Mouse (Mus musculus) heart, embryonic 15.5 days (tissue): ENCODE measurements around the gene Cotl1. TPM values are rescaled to one million over a fixed set of nuclear protein-coding genes. Genes with fewer than 3 reads are reported as not detected.

Experiments
- ATAC-seq: fragments of 200-750 bp; cut with Nextera tagmentation; replicated peaks from 2 replicates; pipeline ENCODE4 v1.8.0; 2017; ENCODE audit warnings: low read depth, moderate TSS enrichment; ENCODE audit not compliant: insufficient number of reproducible peaks, insufficient read depth, low FRiP score
- H3K27ac ChIP-seq: fragments of 300-500 bp; sonication (generic); 2 replicates; pipeline ENCODE4 v1.5.1; 2015; ENCODE audit warnings: mild to moderate bottlenecking, inconsistent platforms
- H3K27me3 ChIP-seq: fragments of 300-500 bp; sonication (generic); 2 replicates; pipeline ENCODE4 v1.6.1; 2015; ENCODE audit warnings: inconsistent platforms
- H3K36me3 ChIP-seq: fragments of 300-500 bp; sonication (generic); 2 replicates; pipeline ENCODE4 v1.6.1; 2015; ENCODE audit warnings: mild to moderate bottlenecking, inconsistent platforms
- H3K4me1 ChIP-seq: fragments of 300-500 bp; sonication (generic); replicated peaks from 2 replicates; pipeline ENCODE4 v1.6.1; 2015; ENCODE audit warnings: inconsistent platforms
- H3K4me2 ChIP-seq: fragments of 300-500 bp; sonication (generic); 2 replicates; pipeline ENCODE4 v1.6.1; 2015; ENCODE audit warnings: inconsistent platforms, mild to moderate bottlenecking, moderate library complexity
- H3K4me3 ChIP-seq: fragments of 300-500 bp; sonication (generic); 2 replicates; pipeline ENCODE4 v1.5.1; 2015; ENCODE audit warnings: mild to moderate bottlenecking, inconsistent platforms
- H3K9ac ChIP-seq: fragments of 300-500 bp; sonication (generic); 2 replicates; pipeline ENCODE4 v1.6.1; 2015; ENCODE audit warnings: mild to moderate bottlenecking, inconsistent platforms
- H3K9me3 ChIP-seq: fragments of 300-500 bp; sonication (generic); replicated peaks from 2 replicates; pipeline ENCODE4 v1.6.1; 2016; ENCODE audit warnings: inconsistent platforms
- WGBS: fragments of 180-500 bp; shearing (Covaris S2); methylation state at CpG from one replicate; pipeline ENCODE4 v1.1.7; 2015; ENCODE audit warnings: mixed read lengths; 5-methylcytosine and 5-hydroxymethylcytosine counted together
- polyA plus RNA-seq: library from polyadenylated mRNA; unstranded; fragments of >200 nt; fragmentation: Nextera tagmentation; extraction: Ambion mirVana; gene quantifications from 2 replicates; pipeline ENCODE4 v1.2.1, GENCODE M21; 2015

The Cotl1 gene
- polyA plus RNA-seq, 1 experiment from 2014 or later: 28.7 TPM

- Histone ChIP-seq H3K27ac (no peak overlapping the region), H3K4me3 (no peak overlapping the region), H3K4me1 (peaks cover 21% of the 10 kb centered on the region), H3K9ac (0 out of 2 replicates have a peak overlapping the region, but pooled peaks have one; percentile 17), H3K4me2 (no peak overlapping the region), H3K27me3 (no peaks in the 10 kb centered on the region), H3K36me3 (peaks cover 11% of the 10 kb centered on the region), H3K9me3 (no peaks in the 10 kb centered on the region)
- no peak for ATAC-seq
- 69% methylated on average over 7 of the region's 7 CpGs for WGBS
Observed at GRCm38 (mm10) chr8:119776668-119777245, 63.6 kb downstream of the Cotl1 start.

GRCm38 (mm10) chr8:119765761-119766444 lies 74.4 kb downstream of the Cotl1 start:
- Histone ChIP-seq H3K36me3 (peaks cover 26% of the 10 kb centered on the region), H3K27ac (no peak overlapping the region), H3K9me3 (no peaks in the 10 kb centered on the region), H3K9ac (no peak overlapping the region), H3K4me3 (no peak overlapping the region), H3K4me2 (no peak overlapping the region), H3K4me1 (no peaks in the 10 kb centered on the region), H3K27me3 (no peaks in the 10 kb centered on the region)
- ATAC-seq: no peak
- WGBS: 72% methylated on average over 22 of the region's 22 CpGs

- no peak for ATAC-seq
- Histone ChIP-seq H3K4me1 (no peaks in the 10 kb centered on the region), H3K27ac (no peak overlapping the region), H3K4me2 (no peak overlapping the region), H3K36me3 (peaks cover 25% of the 10 kb centered on the region), H3K27me3 (no peaks in the 10 kb centered on the region), H3K9ac (no peak overlapping the region), H3K4me3 (no peak overlapping the region), H3K9me3 (no peaks in the 10 kb centered on the region)
- WGBS: 87% methylated on average over 10 of the region's 10 CpGs
Observed at GRCm38 (mm10) chr8:119765311-119765710, 75.0 kb downstream of the Cotl1 start.

- no peak overlapping the region for H3K4me2 ChIP-seq
- no peak for ATAC-seq
- H3K9ac ChIP-seq: no peak overlapping the region
- peaks cover 19% of the 10 kb centered on the region; the same call in 1 of the 2 replicates for H3K36me3 ChIP-seq
- no peaks in the 10 kb centered on the region for H3K4me1 ChIP-seq
- 79% methylated on average over 21 of the region's 21 CpGs for WGBS
- H3K4me3 ChIP-seq: no peak overlapping the region
- H3K9me3 ChIP-seq: no peaks in the 10 kb centered on the region
- H3K27ac ChIP-seq: no peak overlapping the region
- H3K27me3 ChIP-seq: no peaks in the 10 kb centered on the region
Observed at GRCm38 (mm10) chr8:119762226-119763220, 77.8 kb downstream of the Cotl1 start.

DNA sequence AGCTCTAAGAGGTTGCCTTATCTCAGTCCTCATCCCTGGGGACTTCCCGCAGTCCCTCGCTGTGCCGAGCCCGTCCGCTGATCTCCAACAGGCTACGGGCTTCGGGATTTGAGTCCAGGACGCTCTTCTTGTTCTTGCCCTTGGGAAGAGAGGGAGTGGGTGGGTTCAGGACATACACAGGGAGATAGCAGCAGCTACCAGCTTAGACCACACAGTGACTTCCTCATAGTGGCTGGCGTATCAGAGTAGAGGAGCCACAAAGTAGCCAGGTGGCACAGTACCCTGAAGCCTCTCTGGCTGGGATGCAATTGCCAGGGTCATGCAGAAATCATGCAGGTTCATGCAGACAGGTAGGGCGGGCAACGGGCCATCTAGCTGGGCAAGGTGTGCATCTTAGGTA lies 78.7 kb downstream of the Cotl1 start:
- Histone ChIP-seq H3K4me2 (no peak overlapping the region), H3K36me3 (peaks cover 11% of the 10 kb centered on the region; the same call in 1 of the 2 replicates), H3K9ac (no peak overlapping the region), H3K4me1 (peaks cover 5% of the 10 kb centered on the region), H3K4me3 (no peak overlapping the region), H3K27ac (no peak overlapping the region), H3K27me3 (no peaks in the 10 kb centered on the region), H3K9me3 (no peaks in the 10 kb centered on the region)
- ATAC-seq: no peak
- WGBS: 79% methylated on average over 11 of the region's 11 CpGs

Other genes starting within 250 kb of the Cotl1 start
- gene Taf1c, start 235.3 kb downstream of the Cotl1 start, polyA plus RNA-seq: 4.1 and 8.8 TPM in 2 replicates
- not detected in 2 replicates for gene Adad2, start 227.8 kb downstream of the Cotl1 start, polyA plus RNA-seq
- 0.05 TPM in 1 of 2 replicates, not detected in the other for gene Kcng4, start 204.9 kb downstream of the Cotl1 start, polyA plus RNA-seq
- gene Wfdc1, start 174.2 kb downstream of the Cotl1 start, polyA plus RNA-seq: 5.9 and 6.2 TPM in 2 replicates
- gene Atp2c2, start 140.5 kb downstream of the Cotl1 start, polyA plus RNA-seq: 0.13 and 0.42 TPM in 2 replicates
- gene Tldc1, start 62.1 kb downstream of the Cotl1 start, polyA plus RNA-seq: 10.9 and 12.8 TPM in 2 replicates
- gene Klhl36, start 21.7 kb upstream of the Cotl1 start, polyA plus RNA-seq: 9.1 and 10.3 TPM in 2 replicates
- 72.3 and 96.3 TPM in 2 replicates for gene Usp10, start 69.8 kb upstream of the Cotl1 start, polyA plus RNA-seq
- gene Gm20388, start 70.3 kb upstream of the Cotl1 start, polyA plus RNA-seq: 2.2 TPM in 1 of 2 replicates, not detected in the other
- 3.4 and 4.7 TPM in 2 replicates for gene Crispld2, start 151.9 kb upstream of the Cotl1 start, polyA plus RNA-seq